In genomic region chr19:4294381-4295097, GRCm38 (mm10) we compare ENCODE assay signal across 9 mouse cellular contexts. TPM values are rescaled to one million over a fixed set of nuclear protein-coding genes. Genes with fewer than 3 reads are reported as not detected.
DNase-seq lines count a peak whose midpoint lies in the region; ATAC-seq and TF ChIP-seq lines count a peak whose summit lies in the region.
"Had no signal": no experiment of that assay in that cellular context is flagged by ENCODE, and none has a peak within 500 bp of the region (broad histone marks: within the 10 kb centered on the region; RNA-seq: fewer than 3 reads in every experiment).

No protein-coding gene starts in this region.

- peak; percentile 91 for DNase-seq in CD4-positive helper T cell, adult 2 months (ENCODE audit: low read depth, low spot score)
- peak; percentile 96 for DNase-seq in MEL (ENCODE audit: low read depth, low spot score)
- peak; percentile 78 to 89 for DNase-seq in heart, adult 2 months
- DNase-seq in lung, postnatal 4 days: peak; percentile 85 to 90
- DNase-seq in thymus, postnatal 25 days: peak; percentile 90
- no peak for DNase-seq in cerebellum, postnatal 14 days

- no peaks in the 10 kb centered on the region for H3K9me3 ChIP-seq in MEL (replicated peaks; ENCODE audit: insufficient read depth, low read length)
- H3K9me3 ChIP-seq in kidney, embryonic 16.5 days (ENCODE audit: low read length): no peaks in the 10 kb centered on the region
- H3K9me3 ChIP-seq in hindbrain, embryonic 16.5 days (ENCODE audit: control insufficient read depth, low read length): no peaks in the 10 kb centered on the region

- peak overlapping the region; percentile 8 to 33; a peak in 2 of 4 replicates for H3K4me3 ChIP-seq in MEL (ENCODE audit: control insufficient read depth in 1 of 2, insufficient read depth in 1 of 2, low read depth in 2 of 2, low read length in 2 of 2)
- H3K4me3 ChIP-seq in heart, adult 2 months: no peak overlapping the region
- H3K4me3 ChIP-seq in kidney, embryonic 16.5 days (ENCODE audit: low read length): no peak overlapping the region
- no peak overlapping the region for H3K4me3 ChIP-seq in hindbrain, embryonic 16.5 days (ENCODE audit: low read length)
- H3K4me3 ChIP-seq: erythroblast, embryonic 14.5 days had no signal

- intact Hi-C loops in heart, adult 2 months (cut with DNase I): no loop called here

- 44% methylated on average over 14 of the region's 14 CpGs for WGBS in heart, adult 2 months
- WGBS in kidney, embryonic 16.5 days: 67% methylated on average over 14 of the region's 14 CpGs
- 69% methylated on average over 14 of the region's 14 CpGs for WGBS in hindbrain, embryonic 16.5 days

- H3K27me3 ChIP-seq in MEL (ENCODE audit: control insufficient read depth in 1 of 2, insufficient read depth in 2 of 2, low read length in 2 of 2): no peaks in the 10 kb centered on the region
- H3K27me3 ChIP-seq in heart, adult 2 months (ENCODE audit: control insufficient read depth, insufficient read depth, low read length): no peaks in the 10 kb centered on the region
- H3K27me3 ChIP-seq in kidney, embryonic 16.5 days (ENCODE audit: insufficient read depth, low read length): no peaks in the 10 kb centered on the region
- no peaks in the 10 kb centered on the region for H3K27me3 ChIP-seq in hindbrain, embryonic 16.5 days (replicated peaks; ENCODE audit: control insufficient read depth, insufficient read depth, low read length)

- peaks cover 39% of the 10 kb centered on the region for H3K79me2 ChIP-seq in MEL (ENCODE audit: control insufficient read depth, insufficient read depth, low read length, poor library complexity)
- H3K79me2 ChIP-seq in heart, adult 2 months (replicated peaks; ENCODE audit: control insufficient read depth, insufficient read depth, low read length): peaks cover 4% of the 10 kb centered on the region; the same call in 1 of the 2 replicates

- H3K4me2 ChIP-seq in kidney, embryonic 16.5 days (replicated peaks; ENCODE audit: low read depth, low read length): no peak overlapping the region
- no peak overlapping the region for H3K4me2 ChIP-seq in hindbrain, embryonic 16.5 days (ENCODE audit: low read length)

- peak overlapping the region; percentile 59 for H3K9ac ChIP-seq in MEL (ENCODE audit: control insufficient read depth, low read depth, low read length, poor library complexity, severe bottlenecking)
- H3K9ac ChIP-seq in heart, adult 2 months (ENCODE audit: low read depth, low read length): no peak overlapping the region
- H3K9ac ChIP-seq in kidney, embryonic 16.5 days (replicated peaks; ENCODE audit: low read length): no peak overlapping the region
- no peak overlapping the region for H3K9ac ChIP-seq in hindbrain, embryonic 16.5 days (ENCODE audit: low read depth, low read length)

- TF ChIP-seq EP300 in MEL (IDR thresholded peaks at IDR 0.05; ENCODE audit: low read depth in 1 of 2, low read length in 2 of 2): peak; percentile 83 to 90
- TF ChIP-seq EP300 in heart, adult 2 months (IDR thresholded peaks at IDR 0.05; ENCODE audit: insufficient read depth, low read depth, low read length): 0 out of 2 replicates have a peak, but pooled peaks have one; percentile 13

- H3K4me1 ChIP-seq in MEL (ENCODE audit: control insufficient read depth in 1 of 2, insufficient read depth in 2 of 2, low read length in 2 of 2): peaks cover 10 to 26% of the 10 kb centered on the region in 2 experiments
- peaks cover 34% of the 10 kb centered on the region for H3K4me1 ChIP-seq in heart, adult 2 months (ENCODE audit: control insufficient read depth, insufficient read depth, low read length)
- peaks cover 6% of the 10 kb centered on the region for H3K4me1 ChIP-seq in kidney, embryonic 16.5 days (ENCODE audit: insufficient read depth, low read length)
- no peaks in the 10 kb centered on the region for H3K4me1 ChIP-seq in hindbrain, embryonic 16.5 days (ENCODE audit: control insufficient read depth, insufficient read depth, low read depth, low read length)

- no peak for TF ChIP-seq CTCF in MEL (IDR thresholded peaks at IDR 0.05 in 2 of 3, conservative IDR thresholded peaks at IDR 0.05 in 1 of 3; ENCODE audit: control insufficient read depth in 1 of 3, insufficient read depth in 1 of 3, low read depth in 2 of 3, low read length in 3 of 3, poor library complexity in 1 of 3, severe bottlenecking in 1 of 3)
- TF ChIP-seq CTCF in heart, adult 2 months (IDR thresholded peaks at IDR 0.05): no peak

- 0 out of 2 replicates have a peak, but pooled peaks have one; percentile 39 for ATAC-seq in kidney, embryonic 16.5 days (ENCODE audit: low FRiP score, low TSS enrichment)
- ATAC-seq in hindbrain, embryonic 16.5 days: no peak

- no peak for TF ChIP-seq RAD21 in MEL (IDR thresholded peaks at IDR 0.05; ENCODE audit: low read depth, low read length)

- peak overlapping the region; percentile 92 for H3K27ac ChIP-seq in MEL (ENCODE audit: control insufficient read depth, low read depth, low read length)
- peak overlapping the region; percentile 77 for H3K27ac ChIP-seq in heart, adult 2 months
- H3K27ac ChIP-seq in kidney, embryonic 16.5 days (ENCODE audit: low read length): peak overlapping the region; percentile 51; the same call in 1 of the 2 replicates
- no peak overlapping the region for H3K27ac ChIP-seq in hindbrain, embryonic 16.5 days (ENCODE audit: low read depth, low read length)

- peak in 1 of 2 experiments; percentile 43; a peak in 1 of 4 replicates for TF ChIP-seq POLR2A in MEL (IDR thresholded peaks at IDR 0.05; ENCODE audit: control insufficient read depth in 1 of 2, insufficient read depth in 1 of 2, low read depth in 1 of 2, low read length in 2 of 2, poor library complexity in 1 of 2)
- 0 out of 2 replicates have a peak, but pooled peaks have one; percentile 23 for TF ChIP-seq POLR2A in heart, adult 2 months (IDR thresholded peaks at IDR 0.05; ENCODE audit: insufficient read depth, low read depth, low read length)

- H3K36me3 ChIP-seq in MEL (ENCODE audit: control insufficient read depth in 1 of 2, insufficient read depth in 2 of 2, low read length in 2 of 2): peaks cover 5 to 17% of the 10 kb centered on the region in 2 experiments; a peak in 3 of 4 replicates
- no peaks in the 10 kb centered on the region for H3K36me3 ChIP-seq in heart, adult 2 months (ENCODE audit: control insufficient read depth, insufficient read depth, low read length)
- H3K36me3 ChIP-seq in kidney, embryonic 16.5 days (ENCODE audit: insufficient read depth, low read length): peaks cover 34% of the 10 kb centered on the region
- peaks cover 34% of the 10 kb centered on the region for H3K36me3 ChIP-seq in hindbrain, embryonic 16.5 days (ENCODE audit: control insufficient read depth, insufficient read depth, low read length)

TF ChIP-seq in MEL, 35 proteins besides CTCF, POLR2A, EP300 and RAD21 (continues in another document):
- TF ChIP-seq MAZ (IDR thresholded peaks at IDR 0.05; ENCODE audit: low read depth, low read length): peak; percentile 90
- TF ChIP-seq KAT2A (conservative IDR thresholded peaks at IDR 0.05; ENCODE audit: low read depth, low read length): peak; percentile 49
- TF ChIP-seq E2F4 (IDR thresholded peaks at IDR 0.05; ENCODE audit: borderline replicate concordance, low read depth, low read length): no peak
- TF ChIP-seq UBTF (IDR thresholded peaks at IDR 0.05; ENCODE audit: borderline replicate concordance, insufficient read depth, low read depth, low read length): no peak
- 0 out of 2 replicates have a peak, but pooled peaks have one; percentile 36 for TF ChIP-seq USF1 (IDR thresholded peaks at IDR 0.05; ENCODE audit: low read depth, low read length)
- no peak for TF ChIP-seq GABPA (IDR thresholded peaks at IDR 0.05; ENCODE audit: low read depth, low read length)
- TF ChIP-seq MAFK (IDR thresholded peaks at IDR 0.05; ENCODE audit: borderline replicate concordance, low read depth, low read length): no peak
- peak; percentile 82 for TF ChIP-seq TCF12 (IDR thresholded peaks at IDR 0.05; ENCODE audit: low read depth, low read length)
- peak; percentile 96 for TF ChIP-seq SIN3A (IDR thresholded peaks at IDR 0.05; ENCODE audit: low read length)
- peak; percentile 72 for TF ChIP-seq MXI1 (IDR thresholded peaks at IDR 0.05; ENCODE audit: low read depth, low read length)
- no peak for TF ChIP-seq POLR2AphosphoS5 (IDR thresholded peaks at IDR 0.05; ENCODE audit: borderline replicate concordance, low read depth, low read length)
- TF ChIP-seq ETS1 (IDR thresholded peaks at IDR 0.05; ENCODE audit: low read depth, low read length): peak; percentile 97
- 0 out of 2 replicates have a peak, but pooled peaks have one; percentile 16 for TF ChIP-seq ZC3H11A (IDR thresholded peaks at IDR 0.05; ENCODE audit: low read depth, low read length)
- TF ChIP-seq RCOR1 (IDR thresholded peaks at IDR 0.05; ENCODE audit: low read depth, low read length): peak; percentile 71
- peak; percentile 95 for TF ChIP-seq MYB (IDR thresholded peaks at IDR 0.05; ENCODE audit: low read depth, low read length)

RNA-seq across cellular contexts. Expression of gene Grk2, which starts 11.5 kb away (rescaled TPM):
- total RNA-seq in MEL (2012; rRNA removed): 65.1 and 75.2 TPM in 2 replicates
- polyA plus RNA-seq in MEL (2012; ENCODE audit: insufficient read depth in 1 of 2, insufficient read length in 2 of 2, low read depth in 1 of 2, low replicate concordance in 2 of 2, missing spikeins in 1 of 2): 100 to 1,000 TPM in 1 of 2 experiments, not detected in 1; 105 TPM
- 10 to 100 TPM; 56.0 to 59.0 TPM for total RNA-seq in heart, adult 2 months (2021)
- 53.6 and 61.3 TPM in 2 replicates for polyA plus RNA-seq in heart, adult 2 months (2012; rRNA removed)
- polyA plus RNA-seq in kidney, embryonic 16.5 days (2015; fragmentation: Nextera tagmentation; extraction: Ambion mirVana): 15.9 and 20.0 TPM in 2 replicates
- polyA plus RNA-seq in hindbrain, embryonic 16.5 days (2015; fragmentation: Nextera tagmentation; extraction: Ambion mirVana): 27.3 and 28.3 TPM in 2 replicates

RNA-seq across cellular contexts. Expression of gene Ankrd13d, which starts 11.6 kb away (rescaled TPM):
- 0.96 and 1.4 TPM in 2 replicates for total RNA-seq in MEL (2012; rRNA removed)
- polyA plus RNA-seq in MEL (2012; ENCODE audit: insufficient read depth in 1 of 2, insufficient read length in 2 of 2, low read depth in 1 of 2, low replicate concordance in 2 of 2, missing spikeins in 1 of 2): 1 to 10 TPM in 1 of 2 experiments, not detected in 1; 2.6 TPM
- under 1 TPM; 0.34 to 0.60 TPM for total RNA-seq in heart, adult 2 months (2021)
- polyA plus RNA-seq in heart, adult 2 months (2012; rRNA removed): 1.4 and 1.5 TPM in 2 replicates
- 7.4 and 9.0 TPM in 2 replicates for polyA plus RNA-seq in kidney, embryonic 16.5 days (2015; fragmentation: Nextera tagmentation; extraction: Ambion mirVana)
- polyA plus RNA-seq in hindbrain, embryonic 16.5 days (2015; fragmentation: Nextera tagmentation; extraction: Ambion mirVana): 69.0 and 85.3 TPM in 2 replicates

RNA-seq across cellular contexts. Expression of gene Ssh3, which starts 25.6 kb away (rescaled TPM):
- total RNA-seq in MEL (2012; rRNA removed): 7.4 and 9.2 TPM in 2 replicates
- 10 to 100 TPM in 1 of 2 experiments, not detected in 1; 14.1 TPM for polyA plus RNA-seq in MEL (2012; ENCODE audit: insufficient read depth in 1 of 2, insufficient read length in 2 of 2, low read depth in 1 of 2, low replicate concordance in 2 of 2, missing spikeins in 1 of 2)
- 1 to 10 TPM; 6.7 to 7.3 TPM for total RNA-seq in heart, adult 2 months (2021)
- polyA plus RNA-seq in heart, adult 2 months (2012; rRNA removed): 13.7 and 15.9 TPM in 2 replicates
- 22.9 and 24.3 TPM in 2 replicates for polyA plus RNA-seq in kidney, embryonic 16.5 days (2015; fragmentation: Nextera tagmentation; extraction: Ambion mirVana)
- polyA plus RNA-seq in hindbrain, embryonic 16.5 days (2015; fragmentation: Nextera tagmentation; extraction: Ambion mirVana): 19.9 and 21.2 TPM in 2 replicates

Comparison
In these comparisons a context has a peak if more than half of its experiments do, and no peak if none do; other contexts are left out.
1. DNase-seq: peak in CD4-positive helper T cell, adult 2 months (single experiment), MEL (single experiment), heart, adult 2 months (2 of 2), lung, postnatal 4 days (2 of 2) and thymus, postnatal 25 days (single experiment); none in cerebellum, postnatal 14 days (0 of 2).
2. H3K4me3 ChIP-seq: peak in MEL (2 of 2); none in heart, adult 2 months (single experiment), kidney, embryonic 16.5 days (single experiment) and hindbrain, embryonic 16.5 days (single experiment).